Mouse (Mus musculus): ENCODE measurements around the gene Golph3l.
"Not testable (repeated sequence)": the region's sequence is repeated elsewhere in the genome, so short reads cannot be mapped to it uniquely, and the experiment has no call there.

Gene Golph3l

DNA sequence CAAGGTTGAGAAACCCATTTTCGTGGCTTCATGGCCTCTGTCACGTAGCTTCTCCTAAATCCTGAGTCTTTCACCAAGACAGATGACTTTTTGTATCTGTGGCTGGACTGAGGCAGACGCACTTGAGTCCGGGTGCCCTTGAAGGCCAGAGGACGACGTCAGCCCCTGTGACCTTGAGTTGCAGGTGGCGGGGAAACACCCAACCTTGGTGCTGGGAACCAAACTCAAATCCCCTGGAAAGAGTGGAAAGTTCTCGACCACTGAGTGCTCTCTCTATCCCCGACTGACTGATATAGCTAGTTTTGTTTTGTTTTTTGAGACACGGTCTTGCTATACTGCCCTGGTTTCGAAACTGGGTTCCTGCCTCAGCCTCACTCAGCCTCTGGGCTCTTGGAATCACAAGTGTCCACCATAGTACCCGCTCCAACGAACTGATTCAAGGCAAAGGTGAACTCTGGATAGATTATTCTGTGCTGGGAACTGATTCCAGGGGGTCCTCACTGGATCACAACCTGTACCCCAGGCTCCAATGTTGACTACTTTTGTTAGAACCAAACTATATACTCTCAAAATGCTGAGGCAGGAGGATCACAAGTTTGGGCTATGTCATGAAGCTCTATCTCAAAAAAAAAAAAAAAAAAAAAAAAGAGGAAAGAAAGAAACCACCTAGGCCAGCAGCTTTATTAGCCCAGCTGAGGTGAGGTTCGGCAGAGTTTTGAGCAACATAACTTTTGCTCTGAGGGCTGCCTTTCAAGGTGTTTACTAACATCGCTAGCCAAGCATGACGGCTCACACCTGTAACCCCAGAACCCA is 62.9 kb downstream of the Golph3l start:
- in situ Hi-C loops (cut with MboI; ENCODE audit: low pct_unique_long_range_greater_than_20kb in 1 of 2, low sequenced_read_pairs in 2 of 2, unreplicated experiment in 1 of 2): no loop called here

DNA sequence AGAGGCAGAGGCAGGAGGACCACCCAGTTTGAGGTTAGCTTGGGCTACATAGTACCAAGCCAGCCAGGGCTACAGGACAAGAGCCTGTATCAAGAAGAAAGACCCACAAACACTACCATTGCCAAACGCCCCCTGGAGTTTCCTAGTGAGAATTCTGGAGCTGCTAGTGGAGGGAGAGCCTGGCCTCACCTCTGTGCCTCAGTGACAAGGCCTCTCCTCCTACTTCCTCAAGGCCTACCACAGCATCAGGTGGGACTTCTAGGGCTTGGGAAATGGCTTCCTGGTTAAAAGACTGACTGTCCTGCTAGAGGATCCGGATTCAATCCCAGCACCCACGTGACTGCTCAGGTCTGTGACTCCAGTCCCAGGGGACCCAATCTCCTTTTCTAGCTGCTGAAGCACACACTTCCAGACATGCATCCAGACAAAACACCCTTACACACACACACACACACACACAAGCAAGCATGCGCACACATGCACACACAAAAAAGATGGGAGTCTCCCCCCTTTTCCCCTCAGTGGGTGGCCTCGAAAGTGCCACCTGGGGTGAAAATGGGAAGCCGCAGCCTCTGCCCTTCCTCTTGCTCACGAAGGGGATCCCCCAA is 63.6 kb downstream of the Golph3l start:
- in situ Hi-C loops (cut with MboI; ENCODE audit: low pct_unique_long_range_greater_than_20kb in 1 of 2, low sequenced_read_pairs in 2 of 2, unreplicated experiment in 1 of 2): no loop called here

DNA sequence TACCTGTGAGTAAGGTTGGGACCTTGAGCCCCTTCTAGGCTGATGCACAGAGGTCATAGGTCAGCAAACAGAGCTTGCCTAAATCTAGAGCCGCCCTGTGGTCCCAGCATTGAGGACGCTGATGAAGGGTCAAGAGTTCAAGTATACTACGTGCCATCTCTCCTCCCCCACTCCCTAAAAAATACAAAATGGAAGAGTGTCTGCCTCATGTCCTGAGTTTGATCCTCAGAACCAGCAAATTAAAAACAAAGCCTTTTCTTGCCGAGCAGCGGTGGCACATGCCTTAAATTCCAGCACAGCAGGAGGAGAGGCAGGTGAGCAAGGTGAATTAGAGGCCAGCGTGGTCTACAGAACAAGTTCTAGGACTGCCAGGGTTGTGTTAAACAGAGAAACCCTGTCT is 64.1 kb downstream of the Golph3l start:
- in situ Hi-C loops (cut with MboI; ENCODE audit: low pct_unique_long_range_greater_than_20kb in 1 of 2, low sequenced_read_pairs in 2 of 2, unreplicated experiment in 1 of 2): no loop called here

DNA sequence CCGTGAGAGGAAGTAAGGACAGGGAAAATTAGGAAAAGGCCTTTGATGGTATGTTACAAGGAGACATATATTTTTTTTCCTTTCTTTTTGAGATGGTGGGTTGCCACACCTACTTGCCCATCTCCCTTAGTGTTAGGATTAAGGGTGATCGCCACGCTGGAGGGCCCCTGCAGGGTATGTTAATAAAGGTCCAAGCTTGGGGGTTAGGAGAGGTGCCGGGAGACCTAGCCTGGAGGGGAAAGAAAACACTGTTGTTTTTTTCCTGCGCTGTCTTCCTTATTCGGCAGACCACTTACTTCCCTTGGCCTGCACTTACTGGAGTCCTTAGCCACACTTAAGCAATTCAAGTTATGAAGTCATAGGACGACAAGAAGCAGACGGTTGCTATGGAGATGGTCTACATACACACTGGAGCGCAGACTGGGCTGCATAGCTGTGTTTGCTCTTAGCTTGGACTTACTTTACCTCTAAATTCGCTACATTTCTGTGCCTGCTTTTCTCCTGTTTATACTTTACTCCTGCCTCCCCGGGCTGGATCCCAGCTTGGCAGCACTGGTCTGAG is 64.8 kb downstream of the Golph3l start:
- in situ Hi-C loops (cut with MboI; ENCODE audit: low pct_unique_long_range_greater_than_20kb in 1 of 2, low sequenced_read_pairs in 2 of 2, unreplicated experiment in 1 of 2): no loop called here

DNA sequence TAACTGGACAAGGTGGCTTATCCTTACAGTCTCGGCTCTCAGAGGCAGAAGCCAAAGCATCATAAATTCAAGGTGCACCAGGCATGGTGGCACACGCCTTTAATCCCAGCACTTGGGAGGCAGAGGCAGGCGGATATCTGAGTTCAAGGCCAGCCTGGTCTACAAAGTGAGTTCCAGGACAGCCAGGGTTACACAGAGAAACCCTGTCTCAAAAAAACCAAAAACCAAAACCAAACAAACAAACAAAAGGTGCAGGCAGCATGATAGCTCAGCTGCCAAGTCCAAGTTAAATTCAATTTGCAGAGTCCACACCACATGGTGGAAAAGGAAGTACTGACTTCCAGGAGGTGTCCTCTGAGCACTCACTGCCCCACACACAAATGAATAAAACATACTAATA is 65.6 kb downstream of the Golph3l start:
- in situ Hi-C loops (cut with MboI; ENCODE audit: low pct_unique_long_range_greater_than_20kb in 1 of 2, low sequenced_read_pairs in 2 of 2, unreplicated experiment in 1 of 2): not testable (repeated sequence)

DNA sequence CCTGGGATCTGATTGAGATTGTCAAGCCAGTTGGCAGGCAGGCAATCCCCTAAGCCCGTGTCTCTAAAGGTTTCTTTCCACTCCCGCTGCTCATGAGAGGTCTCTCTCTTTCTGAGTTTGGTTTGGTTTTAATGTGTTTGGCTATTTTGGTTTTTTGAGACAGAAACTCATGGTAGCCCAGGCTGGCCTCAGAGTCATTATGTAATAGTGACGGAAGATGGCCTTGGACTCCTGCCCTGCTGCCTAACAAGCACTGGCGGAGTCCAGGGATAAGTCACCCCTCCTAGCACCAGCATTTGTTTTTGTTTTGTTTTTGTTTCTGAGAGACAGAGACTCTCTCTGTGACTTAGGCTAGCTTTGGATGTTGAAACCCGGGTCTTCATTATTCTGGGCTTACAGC is 66.7 kb downstream of the Golph3l start:
- in situ Hi-C loops (cut with MboI; ENCODE audit: low pct_unique_long_range_greater_than_20kb in 1 of 2, low sequenced_read_pairs in 2 of 2, unreplicated experiment in 1 of 2): no loop called here

DNA sequence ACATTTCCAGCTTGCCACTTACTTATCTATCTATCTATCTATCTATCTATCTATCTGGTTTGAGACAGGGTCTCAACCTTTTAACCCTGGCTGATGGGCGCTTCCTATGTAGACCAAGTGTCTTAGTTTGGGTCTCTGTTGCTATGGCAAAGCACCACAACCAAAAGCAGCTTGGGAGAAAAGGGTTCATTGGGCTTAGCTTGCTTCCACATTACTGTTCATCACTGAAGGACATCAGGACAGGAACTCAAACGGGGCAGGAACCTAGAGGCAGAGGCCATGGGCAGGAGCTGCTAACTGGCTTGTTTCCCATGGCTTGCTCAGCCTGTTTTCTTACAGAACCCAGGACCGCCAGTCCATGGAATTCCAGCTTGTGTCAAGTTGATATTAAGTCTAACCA is 68.4 kb downstream of the Golph3l start:
- in situ Hi-C loops (cut with MboI; ENCODE audit: low pct_unique_long_range_greater_than_20kb in 1 of 2, low sequenced_read_pairs in 2 of 2, unreplicated experiment in 1 of 2): no loop called here

DNA sequence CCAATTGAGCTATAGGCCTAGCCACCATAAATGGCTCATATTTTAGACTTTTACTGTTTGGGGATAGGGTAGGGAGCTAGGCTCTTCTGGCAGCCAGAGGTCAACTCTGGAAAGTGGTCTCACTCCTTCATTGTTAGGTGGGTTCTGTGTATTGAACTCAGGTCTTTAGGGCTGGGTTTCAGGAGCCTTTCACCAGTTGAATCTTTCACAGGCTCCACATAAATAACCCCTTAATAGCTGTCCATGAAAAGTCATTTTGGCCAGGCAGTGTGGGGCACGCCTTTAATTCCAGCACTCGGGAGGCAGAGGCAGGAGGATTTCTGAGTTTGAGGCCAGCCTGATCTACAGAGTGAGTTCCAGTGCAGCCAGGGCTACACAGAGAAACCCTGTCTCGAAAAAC is 69.0 kb downstream of the Golph3l start:
- in situ Hi-C loops (cut with MboI; ENCODE audit: low pct_unique_long_range_greater_than_20kb in 1 of 2, low sequenced_read_pairs in 2 of 2, unreplicated experiment in 1 of 2): no loop called here

DNA sequence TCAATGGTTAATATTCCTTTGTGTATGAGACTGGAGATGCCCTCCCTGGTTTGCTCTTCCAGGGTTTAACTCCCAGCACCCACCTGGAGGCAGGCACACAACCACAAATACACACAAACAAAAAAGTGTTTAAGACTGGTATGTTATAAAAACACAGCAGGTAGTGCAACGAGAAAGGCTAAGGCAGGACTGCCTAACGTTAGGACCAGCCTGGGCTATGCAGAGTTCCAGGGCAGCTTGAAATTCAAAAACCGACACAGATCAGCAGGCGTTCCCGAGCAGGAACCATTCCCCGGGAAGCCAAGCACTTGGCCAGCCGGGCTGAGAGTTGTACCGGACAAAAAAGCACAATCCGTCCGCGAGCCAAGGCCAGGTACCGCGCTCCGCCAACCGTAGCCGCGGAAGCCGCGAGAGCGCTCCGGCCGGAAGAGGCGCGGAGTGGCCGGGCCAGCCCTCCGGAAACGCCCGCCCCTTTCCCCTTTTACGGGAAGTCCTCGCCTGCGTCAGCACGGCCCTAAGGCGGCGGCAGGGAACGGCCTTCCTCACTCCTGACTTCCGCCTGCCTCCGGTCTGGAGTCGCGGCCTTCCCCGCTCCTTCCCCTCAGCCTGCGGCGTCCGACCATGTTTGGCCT is 69.6 kb downstream of the Golph3l start, which contains the start of gene Mcl1:
Gene Mcl1 (plus strand): TSS at position 553 of the 632 bp plus-strand sequence.
- in situ Hi-C loops (cut with MboI; ENCODE audit: low pct_unique_long_range_greater_than_20kb in 1 of 2, low sequenced_read_pairs in 2 of 2, unreplicated experiment in 1 of 2): no loop called here

DNA sequence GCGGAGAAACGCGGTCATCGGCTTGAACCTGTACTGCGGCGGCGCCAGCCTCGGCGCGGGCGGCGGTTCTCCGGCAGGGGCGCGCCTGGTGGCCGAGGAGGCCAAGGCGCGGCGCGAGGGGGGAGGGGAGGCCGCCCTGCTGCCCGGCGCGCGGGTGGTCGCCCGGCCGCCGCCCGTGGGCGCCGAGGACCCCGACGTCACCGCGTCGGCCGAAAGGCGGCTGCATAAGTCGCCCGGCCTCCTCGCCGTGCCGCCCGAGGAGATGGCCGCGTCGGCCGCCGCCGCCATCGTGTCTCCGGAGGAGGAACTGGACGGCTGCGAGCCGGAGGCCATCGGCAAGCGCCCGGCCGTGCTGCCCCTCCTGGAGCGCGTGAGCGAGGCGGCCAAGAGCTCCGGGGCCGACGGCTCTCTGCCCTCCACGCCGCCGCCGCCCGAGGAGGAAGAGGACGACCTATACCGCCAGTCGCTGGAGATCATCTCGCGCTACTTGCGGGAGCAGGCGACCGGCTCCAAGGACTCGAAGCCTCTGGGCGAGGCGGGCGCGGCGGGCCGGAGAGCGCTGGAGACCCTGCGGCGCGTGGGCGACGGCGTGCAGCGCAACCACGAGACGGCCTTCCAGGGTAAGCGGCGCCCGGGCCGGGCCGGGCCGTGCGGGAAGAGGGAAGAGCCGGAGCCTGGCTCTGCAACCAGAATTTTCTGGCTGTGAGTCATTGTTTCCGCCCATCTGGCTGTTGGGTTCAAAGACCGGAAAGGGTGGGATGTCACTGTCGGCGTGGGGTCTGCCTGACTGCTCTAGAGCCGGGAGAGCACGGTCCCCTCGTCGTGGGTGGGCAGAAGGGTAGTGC is 70.4 kb downstream of the Golph3l start:
- in situ Hi-C loops (cut with MboI; ENCODE audit: low pct_unique_long_range_greater_than_20kb in 1 of 2, low sequenced_read_pairs in 2 of 2, unreplicated experiment in 1 of 2): no loop called here

DNA sequence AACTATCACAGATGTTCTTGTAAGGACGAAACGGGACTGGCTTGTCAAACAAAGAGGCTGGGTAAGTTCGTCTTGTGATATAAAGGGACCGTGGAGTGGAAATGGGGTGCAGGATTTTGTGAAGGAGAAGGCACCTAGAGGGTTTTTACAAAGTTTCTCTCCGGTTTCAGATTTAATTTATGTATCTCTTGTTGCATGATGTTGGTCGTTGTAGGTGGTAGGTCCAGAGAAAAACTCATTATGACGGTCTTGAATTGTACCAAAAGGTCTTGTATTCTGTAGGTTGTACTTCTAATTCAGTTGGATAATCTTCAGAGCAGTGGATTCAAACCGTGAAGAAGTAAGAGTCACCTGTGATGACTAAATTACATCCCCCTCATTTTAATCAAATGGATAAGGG is 71.2 kb downstream of the Golph3l start:
- in situ Hi-C loops (cut with MboI; ENCODE audit: low pct_unique_long_range_greater_than_20kb in 1 of 2, low sequenced_read_pairs in 2 of 2, unreplicated experiment in 1 of 2): no loop called here

DNA sequence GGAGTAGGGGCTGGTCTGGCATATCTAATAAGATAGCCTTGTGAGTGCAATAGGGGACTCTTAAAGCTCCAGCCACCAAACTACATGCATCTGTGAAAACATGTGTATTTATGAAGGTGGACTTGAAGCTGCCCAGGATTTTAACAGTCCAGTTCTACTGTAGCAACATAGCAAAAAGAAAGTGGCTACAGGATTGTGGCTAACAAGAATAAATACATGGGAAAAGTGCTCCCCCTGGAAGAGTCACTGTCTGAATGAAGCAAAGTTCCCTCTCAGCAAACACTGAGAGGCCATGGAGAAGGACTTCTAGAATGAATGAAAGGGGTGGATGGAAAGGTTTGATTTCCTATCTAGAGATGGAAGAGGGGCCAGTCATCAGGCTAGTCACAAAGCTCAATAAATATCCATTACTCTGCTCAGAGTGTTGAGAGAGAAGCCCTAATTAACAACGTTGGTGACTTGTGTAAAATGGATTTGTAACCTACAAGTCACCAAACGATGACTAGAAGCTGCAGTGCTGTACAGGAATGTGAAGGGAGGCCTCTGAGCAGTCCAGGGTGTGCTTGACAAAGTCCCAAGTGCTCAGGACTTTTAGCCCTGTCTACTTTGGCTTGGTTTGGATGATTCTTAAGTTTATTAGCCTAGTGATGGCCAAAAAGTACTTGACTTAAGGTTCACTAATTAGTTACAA is 72.2 kb downstream of the Golph3l start:
- in situ Hi-C loops (cut with MboI; ENCODE audit: low pct_unique_long_range_greater_than_20kb in 1 of 2, low sequenced_read_pairs in 2 of 2, unreplicated experiment in 1 of 2): no loop called here

DNA sequence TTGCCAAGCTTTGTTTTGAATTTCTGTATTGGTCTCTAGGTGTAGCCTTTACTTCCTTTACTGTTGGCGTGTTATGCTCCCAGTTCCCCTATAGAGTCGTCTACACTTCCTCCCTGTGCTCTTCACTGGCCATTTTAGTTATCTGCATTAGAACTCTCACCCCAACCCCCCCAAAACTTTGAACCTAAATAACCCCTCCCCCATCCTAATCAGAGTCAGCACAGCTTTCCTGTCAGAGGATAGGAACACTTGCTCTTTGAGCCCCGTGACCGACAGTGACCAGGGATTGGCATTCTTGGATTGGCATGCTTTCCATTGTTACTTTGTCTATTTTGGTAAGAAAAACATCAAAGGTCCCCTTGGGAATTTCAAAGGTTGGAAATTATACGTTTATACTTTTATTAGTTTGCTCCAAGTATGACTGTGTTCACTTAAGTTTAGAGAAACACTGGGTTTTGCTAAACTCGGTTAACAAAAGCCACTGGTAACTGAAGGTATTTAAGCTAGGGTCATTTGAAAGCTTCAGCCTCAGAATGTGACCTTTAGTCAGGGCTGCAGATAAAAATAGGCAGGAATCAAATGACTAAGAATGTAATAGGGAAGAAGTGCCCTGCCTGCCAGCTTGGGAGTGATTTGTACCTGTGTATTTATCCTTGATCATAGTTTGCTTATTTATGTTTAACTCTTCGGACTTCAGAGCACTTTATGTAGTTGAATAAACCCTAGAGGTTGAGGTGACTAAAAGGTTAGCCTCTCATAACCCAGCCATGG is 73.4 kb downstream of the Golph3l start:
- in situ Hi-C loops (cut with MboI; ENCODE audit: low pct_unique_long_range_greater_than_20kb in 1 of 2, low sequenced_read_pairs in 2 of 2, unreplicated experiment in 1 of 2): no loop called here

DNA sequence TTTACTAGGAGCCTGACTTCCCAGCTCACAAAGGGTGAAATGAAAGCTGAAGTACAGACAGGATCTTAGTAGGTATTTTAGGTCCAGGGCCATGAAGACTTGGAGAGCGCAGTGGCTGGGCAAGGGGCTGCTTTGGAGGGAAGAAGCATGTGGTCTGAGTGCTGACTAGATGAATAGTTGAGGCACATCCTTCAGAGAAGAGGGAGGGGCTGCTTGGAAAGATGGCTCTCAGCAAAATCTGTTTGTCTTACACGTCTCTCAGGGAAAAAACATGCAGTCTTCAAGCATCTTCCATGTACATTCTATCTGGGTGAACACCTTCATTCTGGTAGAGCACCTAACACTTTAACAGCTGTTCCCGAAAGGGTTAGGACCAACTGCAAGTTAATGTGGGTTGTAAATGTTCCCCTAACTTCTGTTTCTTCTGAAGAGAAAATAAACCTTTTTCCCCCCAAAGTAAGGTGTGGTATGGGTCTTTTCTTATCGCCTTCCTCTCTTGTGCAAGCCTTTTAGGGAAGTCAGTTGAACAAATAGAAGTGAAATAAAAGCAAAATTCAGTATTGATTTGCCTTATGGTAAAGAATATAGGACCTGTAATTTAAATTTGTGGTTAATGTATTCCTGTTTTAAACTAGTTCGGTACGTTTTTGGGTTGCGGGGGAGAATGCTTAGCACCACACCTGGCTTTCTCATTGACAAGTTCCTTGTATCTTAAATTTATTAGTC is 74.2 kb downstream of the Golph3l start:
- in situ Hi-C loops (cut with MboI; ENCODE audit: low pct_unique_long_range_greater_than_20kb in 1 of 2, low sequenced_read_pairs in 2 of 2, unreplicated experiment in 1 of 2): no loop called here

DNA sequence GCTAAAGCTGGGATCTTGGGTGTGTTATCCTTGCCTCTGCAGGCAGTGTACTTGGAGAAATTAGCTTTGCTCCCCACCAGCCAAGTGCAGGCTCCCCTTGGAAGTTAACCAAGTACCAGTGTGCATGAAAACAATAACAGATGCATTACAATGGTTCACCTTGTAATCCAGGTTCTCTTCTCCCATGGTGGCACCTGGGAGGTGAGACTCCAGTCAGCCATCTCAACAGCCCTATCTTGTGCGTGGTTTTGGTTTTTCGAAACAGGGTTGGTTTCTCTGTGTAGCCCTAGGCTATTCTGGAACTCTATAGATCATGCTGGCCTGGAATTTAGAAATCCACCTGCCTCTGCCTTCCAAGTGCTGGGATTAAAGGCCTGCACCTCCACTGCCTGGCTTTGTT is 74.8 kb downstream of the Golph3l start:
- in situ Hi-C loops (cut with MboI; ENCODE audit: low pct_unique_long_range_greater_than_20kb in 1 of 2, low sequenced_read_pairs in 2 of 2, unreplicated experiment in 1 of 2): no loop called here

DNA sequence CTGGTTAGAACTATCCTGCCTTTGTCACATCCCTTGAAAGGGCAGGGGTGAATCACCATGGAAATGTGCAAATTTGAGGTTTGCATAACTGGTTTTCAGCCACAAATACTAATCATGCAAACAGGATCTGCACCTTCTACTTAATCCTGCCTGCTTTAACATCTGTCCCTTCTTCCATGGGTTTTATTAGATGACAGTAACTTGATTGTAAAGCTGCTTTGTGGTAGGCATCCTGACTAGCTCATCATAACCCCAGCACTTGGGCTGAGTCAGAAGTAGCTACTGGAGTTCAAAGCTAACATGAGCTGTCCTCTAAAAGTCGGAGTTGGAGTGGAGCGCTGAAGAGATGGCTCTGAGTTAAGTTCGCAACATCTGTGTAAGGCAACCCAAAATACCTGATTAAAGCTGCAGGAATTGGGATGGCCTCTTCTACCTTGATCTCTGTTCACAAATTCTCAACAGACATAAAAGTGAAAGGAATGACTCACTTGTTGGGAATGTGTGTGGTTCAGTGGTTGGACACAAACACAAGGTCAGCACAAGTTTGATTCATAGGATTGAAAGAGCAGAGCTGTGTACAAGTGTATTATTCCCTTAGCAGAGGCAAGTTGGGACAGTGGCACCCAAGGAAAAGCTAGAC is 75.4 kb downstream of the Golph3l start:
- in situ Hi-C loops (cut with MboI; ENCODE audit: low pct_unique_long_range_greater_than_20kb in 1 of 2, low sequenced_read_pairs in 2 of 2, unreplicated experiment in 1 of 2): no loop called here

All from mouse embryonic stem cell (cell line).